Mouse (Mus musculus) small intestine, adult 2 months (tissue): ENCODE measurements around the gene Ube4a.

Experiments
- CTCF ChIP-seq: fragments of 200-500 bp; IDR thresholded peaks from 2 replicates; pipeline ENCODE4 v1.5.1; 2012; ENCODE audit warnings: low read depth, mild to moderate bottlenecking, control low read depth, inconsistent platforms, low read length, moderate library complexity, mixed read lengths; ENCODE audit not compliant: insufficient replicate concordance, insufficient read length; ENCODE audit errors: extremely low read depth
- POLR2A ChIP-seq: fragments of 200-500 bp; IDR thresholded peaks from 2 replicates; pipeline ENCODE4 v1.6.1; 2012; ENCODE audit warnings: low read depth, mild to moderate bottlenecking, control low read depth, inconsistent platforms, low read length, moderate library complexity

- TF ChIP-seq CTCF (no peak), POLR2A (no peak)
These were observed 26.4 kb upstream of the Ube4a start for GRCm38 (mm10) chr9:44991821-44992220.
